Mouse (Mus musculus): ENCODE results near the gene Trim17.

The Trim17 gene

DNA sequence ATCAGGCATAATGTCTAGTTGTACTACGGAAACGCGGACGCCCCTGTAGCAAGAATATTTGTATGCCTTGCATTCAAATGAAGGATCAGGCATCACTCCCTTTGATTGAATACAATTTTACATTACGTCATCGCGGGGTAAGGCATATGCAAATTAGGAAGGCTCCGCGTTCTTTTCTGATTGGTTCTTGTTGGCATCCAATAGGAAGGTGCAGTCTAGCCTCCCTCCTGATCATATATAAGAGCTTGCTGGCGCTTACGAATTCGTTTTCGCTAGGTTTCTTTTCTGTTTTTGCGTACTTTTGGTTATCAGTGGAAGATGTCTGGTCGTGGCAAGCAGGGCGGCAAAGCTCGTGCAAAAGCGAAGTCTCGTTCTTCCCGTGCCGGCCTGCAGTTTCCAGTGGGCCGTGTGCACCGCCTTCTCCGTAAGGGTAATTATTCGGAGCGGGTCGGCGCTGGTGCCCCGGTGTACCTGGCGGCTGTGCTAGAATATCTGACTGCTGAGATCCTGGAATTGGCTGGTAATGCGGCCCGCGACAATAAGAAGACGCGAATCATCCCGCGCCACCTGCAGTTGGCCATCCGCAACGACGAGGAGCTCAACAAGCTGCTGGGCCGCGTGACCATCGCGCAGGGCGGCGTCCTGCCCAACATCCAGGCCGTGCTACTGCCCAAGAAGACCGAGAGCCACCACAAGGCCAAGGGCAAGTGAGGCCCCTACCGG, at the start of gene Trim17, which contains the start of gene Hist3h2a:
Gene Trim17 (plus strand): TSS at position 266 of the 723 bp plus-strand sequence.
Gene Hist3h2a (plus strand): TSS at position 266 of the 723 bp plus-strand sequence.
- peak; percentile 40 for DNase-seq (ENCODE audit: low spot score)

DNA sequence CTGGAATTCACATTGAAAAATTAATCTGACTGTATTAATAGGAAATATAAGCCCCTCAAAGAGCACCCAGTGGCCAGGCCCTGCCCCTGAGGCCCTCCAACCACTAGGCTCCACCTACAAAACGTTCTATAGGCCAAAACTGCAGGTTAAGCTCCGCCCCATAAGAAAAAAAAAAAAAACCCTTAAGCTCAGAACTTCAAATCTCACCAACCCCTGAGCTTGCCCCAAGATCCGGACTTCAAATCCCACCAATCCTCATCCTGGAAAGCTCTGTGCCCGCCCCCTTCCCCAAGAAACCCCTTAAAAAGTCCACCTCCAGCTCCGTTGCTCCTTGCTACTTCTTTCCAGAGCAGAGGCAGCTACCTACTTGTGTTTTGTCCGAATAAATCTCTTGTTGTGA, 49.6 kb upstream of the Trim17 start:
- no peak for DNase-seq (ENCODE audit: low spot score)

DNA sequence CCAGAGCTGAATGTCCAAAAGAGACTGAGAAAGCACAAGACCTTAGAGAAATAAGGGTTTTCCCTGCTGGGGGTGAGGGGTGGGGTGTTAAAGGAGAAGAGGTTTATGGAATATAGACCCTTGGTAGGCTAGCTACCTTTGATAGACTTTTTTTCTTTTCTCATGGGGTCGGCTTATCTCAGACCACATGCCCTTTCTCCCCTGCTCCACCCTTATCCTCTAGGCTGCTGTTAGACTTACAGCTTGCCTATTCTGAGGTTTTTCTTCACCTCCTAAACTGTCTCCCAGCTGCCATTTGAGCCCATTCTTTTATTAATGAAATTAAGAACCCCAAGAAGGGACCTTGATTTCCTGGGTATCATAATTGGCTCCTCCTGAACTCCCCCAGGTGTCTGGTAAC, 40.7 kb upstream of the Trim17 start:
- DNase-seq (ENCODE audit: low spot score), result no peak

DNA sequence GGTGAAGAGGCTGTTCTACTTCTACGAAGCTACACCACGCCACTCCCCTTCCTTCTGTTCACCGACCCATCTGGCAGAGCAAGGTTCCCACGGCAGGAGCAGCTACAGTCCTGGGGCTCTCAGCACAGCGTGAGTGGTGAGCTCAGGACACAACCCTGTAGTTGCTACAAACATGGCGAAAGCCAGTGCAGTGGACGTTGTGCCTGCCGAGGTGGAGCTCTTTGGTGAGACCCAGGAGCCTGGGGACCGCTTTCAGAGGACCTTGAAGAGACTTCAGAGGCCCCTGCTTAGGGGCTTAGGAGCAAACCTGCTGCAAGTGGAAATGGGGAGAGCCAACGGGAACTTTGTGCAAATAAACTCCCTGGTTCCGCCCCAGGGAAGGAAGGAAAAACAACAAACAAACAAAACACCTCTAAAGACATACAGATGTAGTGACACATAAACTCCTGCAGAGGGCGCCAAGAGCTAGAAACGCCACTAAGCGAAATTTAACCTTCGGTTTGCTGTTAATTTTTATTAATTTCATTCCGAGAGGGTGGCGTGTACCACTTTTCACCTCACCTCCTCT, 39.9 kb upstream of the Trim17 start:
- DNase-seq (ENCODE audit: low spot score), result no peak

DNA sequence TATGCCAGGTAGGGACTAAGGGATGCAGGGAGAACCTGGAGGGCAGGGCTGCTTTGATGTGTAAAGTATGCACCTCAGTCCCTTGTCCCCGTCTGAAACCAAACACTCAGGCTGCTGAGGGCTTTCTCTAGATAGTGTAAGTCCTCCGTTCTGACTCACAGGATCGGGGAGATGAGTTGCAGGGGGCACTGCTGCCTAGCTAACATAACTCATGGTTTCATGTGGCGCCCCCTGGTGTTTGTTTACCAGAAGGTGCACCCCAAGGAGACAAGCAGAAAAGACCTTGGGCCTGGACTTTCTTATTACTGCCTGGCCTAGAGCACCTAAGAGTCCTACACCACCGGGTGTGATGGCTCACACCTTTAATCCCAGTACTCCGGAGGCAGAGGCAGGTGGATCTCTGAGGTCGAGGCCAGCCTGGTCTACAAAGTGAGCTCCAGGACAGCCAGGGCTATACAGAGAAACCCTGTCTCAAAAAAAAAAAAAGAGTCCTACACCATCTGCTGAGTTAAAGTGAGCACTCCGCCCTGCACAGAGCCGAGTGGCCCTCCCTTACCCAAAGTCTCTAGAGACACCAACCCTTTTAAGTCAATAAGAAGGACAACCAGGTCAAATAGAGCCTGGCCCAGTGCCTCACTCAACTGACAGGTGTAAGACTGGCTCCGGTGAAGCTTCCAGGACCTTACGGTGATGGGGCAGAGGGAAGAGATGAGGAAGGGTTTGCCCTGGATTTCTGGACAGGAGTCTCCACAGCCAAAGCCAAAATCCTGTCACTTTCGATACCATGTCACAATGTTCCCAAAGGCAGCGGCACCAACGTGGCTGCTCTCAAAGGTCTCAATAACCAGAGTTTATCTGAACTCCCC, 37.4 kb upstream of the Trim17 start:
- DNase-seq (ENCODE audit: low spot score), result no peak

DNA sequence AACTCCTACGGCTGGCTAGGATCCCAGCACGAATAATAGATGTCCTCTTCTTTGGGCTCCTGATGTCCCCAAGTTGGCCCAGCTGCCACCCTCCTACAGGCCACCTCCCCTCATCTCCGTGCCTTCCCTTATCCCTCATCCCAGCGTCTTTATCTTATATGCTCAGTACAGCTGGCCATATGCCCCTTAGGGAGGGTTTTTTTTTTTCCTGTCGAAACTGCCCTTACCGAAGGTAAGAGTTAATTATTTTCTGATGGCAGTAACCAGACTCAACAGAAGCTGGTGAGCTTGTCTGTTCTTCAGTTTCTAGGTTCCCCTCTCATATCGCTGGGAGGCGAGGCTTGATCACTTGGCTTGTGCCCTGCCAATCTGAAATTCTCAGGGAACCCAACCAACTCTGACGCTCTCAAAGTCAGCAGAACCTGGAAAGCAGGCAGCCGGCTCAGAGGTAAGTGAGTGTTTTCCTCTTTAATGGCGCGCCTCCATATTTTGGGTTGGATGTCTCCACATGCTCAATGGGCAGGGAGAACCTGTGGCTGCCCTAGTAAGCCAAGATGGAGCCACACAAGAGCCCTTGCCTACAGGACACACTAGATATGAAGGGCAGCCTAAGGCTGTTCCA, 36.6 kb upstream of the Trim17 start, which contains the start of gene Btnl10:
Gene Btnl10 (plus strand): TSS at position 164 of the 622 bp plus-strand sequence.
- DNase-seq (ENCODE audit: low spot score), result no peak

DNA sequence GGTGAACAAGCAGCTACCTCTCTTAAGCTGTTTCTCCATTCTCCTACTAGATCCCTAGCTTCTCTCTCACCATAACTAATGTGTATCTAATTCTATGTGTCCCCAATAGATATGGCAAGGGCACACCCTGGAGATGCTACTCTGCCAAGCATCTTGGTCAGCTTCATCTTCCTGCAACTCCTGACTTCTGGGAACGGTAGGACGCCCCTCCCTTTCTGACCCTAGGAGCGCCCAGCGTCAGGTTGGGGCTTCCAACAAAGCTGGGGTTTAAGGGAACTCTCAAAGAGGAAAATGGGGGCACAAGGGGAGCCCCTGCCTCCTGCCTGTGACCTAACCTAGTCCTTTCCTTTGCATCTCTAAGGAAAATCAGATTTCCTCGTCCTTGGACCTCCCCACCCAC, 35.7 kb upstream of the Trim17 start:
- no peak for DNase-seq (ENCODE audit: low spot score)

DNA sequence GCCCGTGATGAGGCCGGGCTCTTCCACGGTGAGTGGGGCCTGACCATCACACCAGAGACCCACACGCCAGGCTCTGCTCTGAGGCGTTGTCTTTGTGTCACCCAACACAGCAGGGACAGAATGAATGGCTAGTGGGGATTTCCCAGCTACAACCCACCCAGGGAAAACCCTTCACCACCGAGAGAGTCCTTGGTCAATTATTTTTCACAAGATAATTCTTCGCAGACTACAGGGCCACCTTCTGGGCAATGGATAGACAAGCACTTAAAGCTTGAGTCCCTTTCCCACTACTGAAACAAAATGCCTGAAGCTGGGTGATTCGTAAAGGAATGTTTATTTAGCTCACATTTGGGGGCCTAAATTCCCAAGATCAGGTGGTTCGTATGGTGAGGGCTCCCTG, 32.1 kb upstream of the Trim17 start:
- no peak for DNase-seq (ENCODE audit: low spot score)

DNA sequence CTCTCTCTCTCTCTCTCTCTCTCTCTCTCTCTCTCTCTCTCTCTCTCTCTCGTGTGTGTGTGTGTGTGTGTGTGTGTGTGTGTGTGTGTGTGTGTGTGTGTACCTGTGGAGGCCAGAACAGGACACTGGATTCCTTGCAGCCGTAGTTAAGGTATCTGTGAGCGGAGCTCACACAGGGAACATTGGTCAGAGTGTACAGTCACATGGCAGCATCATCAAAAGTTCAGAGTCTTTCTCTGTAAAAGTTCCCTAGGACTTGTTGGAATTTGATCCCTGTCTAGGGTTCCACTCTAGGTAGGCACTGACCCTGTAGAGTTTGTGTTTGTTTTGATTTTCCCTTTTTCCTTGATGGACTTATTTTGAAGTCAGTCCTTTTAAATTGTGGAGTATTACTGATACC, 27.8 kb upstream of the Trim17 start:
- DNase-seq (ENCODE audit: low spot score), result no peak

DNA sequence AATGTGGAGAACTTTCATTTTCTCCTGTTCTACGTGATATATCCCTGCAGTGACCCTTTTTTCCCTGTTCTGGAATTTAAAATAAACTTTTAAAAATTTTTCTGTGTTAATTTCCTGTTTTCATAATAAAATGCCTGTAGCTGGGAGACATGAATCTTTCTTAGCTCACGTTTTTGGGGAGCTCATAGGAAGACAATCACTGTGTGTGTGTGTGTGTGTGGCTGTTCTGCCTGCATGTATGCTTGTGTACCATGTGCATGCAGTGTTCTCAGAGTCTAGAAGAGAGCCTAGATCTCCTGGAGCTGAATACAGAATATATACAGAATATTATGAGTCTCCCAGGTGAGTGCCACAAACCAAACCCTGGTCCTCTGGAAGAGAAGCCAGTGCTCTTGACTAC, 27.4 kb upstream of the Trim17 start:
- DNase-seq (ENCODE audit: low spot score), result no peak

DNA sequence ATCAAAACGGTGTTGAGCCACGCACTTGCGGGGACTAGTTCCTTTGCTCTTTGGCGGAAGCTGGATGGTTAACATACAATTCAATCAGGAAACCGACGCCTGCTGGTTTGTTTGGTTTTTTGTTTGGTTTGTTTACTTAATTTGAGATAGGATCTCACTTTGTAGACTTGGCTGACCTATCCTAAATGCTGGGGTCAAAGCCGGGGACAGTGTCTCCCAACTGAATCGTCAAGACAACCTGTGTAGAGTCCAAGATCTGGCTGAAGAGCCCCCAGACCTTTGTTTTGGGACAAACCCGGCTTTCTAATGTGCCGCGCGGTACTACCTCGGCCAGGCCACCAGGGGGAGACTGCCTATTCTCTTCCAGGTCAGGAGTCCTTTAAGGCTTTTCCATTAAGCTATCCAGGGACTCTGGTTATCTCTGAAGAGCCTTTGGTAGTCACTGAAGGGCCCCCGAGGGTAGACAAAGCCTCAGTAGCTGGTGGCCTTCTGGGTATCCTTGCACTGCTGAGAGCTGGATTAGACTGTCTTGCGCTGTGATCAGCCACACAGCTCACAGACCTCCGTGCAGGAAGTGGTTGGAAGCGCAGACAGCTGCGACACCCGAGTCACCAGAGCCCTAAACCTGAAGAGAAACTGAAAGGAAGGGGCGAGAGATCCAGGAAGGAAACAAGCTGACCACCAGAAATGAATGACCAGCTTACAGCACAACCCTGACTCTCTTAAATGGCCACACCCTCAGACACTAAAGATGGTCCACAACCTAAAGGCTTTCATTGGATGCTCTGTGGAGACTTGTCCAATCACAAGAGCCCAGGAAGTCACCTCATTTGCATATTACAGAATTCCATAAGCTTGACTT, 26.5 kb upstream of the Trim17 start:
- DNase-seq (ENCODE audit: low spot score), result no peak

DNA sequence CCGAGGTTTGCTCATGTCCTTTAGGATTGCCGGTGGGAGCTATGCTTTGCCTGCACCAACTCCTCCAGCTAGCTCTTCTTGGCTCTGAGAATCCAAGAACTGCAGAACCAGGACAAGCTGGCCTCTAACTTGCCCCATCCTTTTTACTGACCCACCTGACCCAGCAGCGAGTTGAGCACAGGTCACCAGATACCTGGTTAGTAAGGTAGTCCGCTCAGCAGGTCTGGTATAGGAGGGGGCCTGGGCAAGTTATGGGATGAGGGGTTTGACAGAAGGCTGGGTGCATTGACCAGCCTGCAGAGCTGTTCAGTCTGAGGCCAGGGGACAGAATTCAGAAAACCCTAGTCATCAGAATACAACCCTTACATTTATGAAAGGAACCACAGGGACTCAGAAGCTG, 25.4 kb upstream of the Trim17 start:
- no peak for DNase-seq (ENCODE audit: low spot score)

DNA sequence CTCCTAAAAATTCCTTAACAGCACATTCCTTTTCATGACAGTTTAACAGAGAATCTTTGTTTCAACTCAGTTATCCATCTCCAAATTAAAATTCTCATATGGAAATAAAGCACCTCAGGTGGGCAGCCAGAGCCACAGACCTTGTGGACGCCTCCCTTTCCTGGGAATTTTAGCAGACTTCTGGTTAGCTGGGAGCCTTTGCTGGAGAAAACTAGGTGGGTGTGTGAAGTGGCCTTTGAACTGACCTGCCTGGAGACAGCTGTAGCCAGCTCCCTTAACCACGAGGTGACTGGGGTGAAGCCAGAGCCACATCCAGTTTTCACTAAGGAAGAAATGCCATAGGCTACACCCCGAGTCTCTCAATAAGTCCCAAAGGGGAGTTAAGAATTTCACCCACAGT, 24.8 kb upstream of the Trim17 start:
- DNase-seq (ENCODE audit: low spot score), result no peak

DNA sequence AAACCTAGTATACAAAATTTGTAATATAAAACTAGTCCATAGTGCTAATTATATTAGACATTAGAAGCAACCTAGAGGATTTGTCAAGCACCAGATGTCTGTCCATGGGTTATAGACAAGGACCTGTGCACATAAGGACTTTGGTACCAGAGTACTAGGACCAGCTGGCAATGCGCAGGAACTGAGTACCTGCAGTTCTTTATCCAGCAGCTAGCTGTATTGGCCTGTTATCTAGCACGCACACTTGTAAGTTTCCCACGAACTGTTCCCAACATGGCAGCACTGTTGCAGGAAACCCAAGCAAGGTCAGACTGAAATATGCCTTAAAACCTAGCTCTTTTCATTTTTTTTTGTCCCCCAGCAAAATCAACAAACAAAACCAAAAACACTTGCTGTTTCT, 24.2 kb upstream of the Trim17 start:
- DNase-seq (ENCODE audit: low spot score), result no peak

DNA sequence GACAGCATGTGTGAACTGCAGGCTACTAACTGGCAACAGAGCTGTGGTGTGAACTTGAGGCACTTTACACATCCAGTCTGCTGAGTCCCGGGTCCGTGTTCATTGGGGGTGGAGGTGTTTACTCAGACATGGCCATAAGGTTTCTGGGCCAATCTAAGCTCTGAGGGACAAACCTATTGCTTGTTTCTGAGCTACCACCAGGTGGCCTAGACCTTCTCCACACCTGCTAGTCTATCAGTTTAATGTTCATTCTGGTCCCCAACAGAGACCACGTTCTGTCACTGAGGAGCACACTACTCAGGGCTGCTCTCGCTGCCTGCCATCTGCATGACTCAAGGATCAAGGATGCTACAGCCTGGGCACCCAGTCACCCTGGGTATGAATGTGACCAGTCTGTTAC, 22.9 kb upstream of the Trim17 start:
- DNase-seq (ENCODE audit: low spot score), result no peak

DNA sequence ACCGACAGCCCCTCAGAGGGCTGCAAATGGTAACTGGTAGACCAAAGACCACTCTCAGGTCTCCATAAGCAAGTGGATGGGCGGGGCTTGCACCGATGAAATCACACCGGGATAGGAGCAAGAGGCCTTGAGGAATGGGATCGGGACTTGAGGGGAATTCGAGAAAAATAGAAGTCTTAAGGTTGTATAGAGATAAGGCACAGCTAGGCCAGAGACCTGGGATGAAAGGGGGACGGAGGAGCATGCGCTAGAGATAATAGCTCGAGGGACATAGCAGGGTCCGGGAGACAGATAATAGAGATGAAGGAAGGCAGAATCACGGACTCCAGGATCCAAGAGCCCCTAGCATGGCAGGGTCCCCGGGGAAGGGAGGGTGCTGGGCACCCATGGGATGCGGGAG, 16.6 kb upstream of the Trim17 start:
- no peak for DNase-seq (ENCODE audit: low spot score)

DNA sequence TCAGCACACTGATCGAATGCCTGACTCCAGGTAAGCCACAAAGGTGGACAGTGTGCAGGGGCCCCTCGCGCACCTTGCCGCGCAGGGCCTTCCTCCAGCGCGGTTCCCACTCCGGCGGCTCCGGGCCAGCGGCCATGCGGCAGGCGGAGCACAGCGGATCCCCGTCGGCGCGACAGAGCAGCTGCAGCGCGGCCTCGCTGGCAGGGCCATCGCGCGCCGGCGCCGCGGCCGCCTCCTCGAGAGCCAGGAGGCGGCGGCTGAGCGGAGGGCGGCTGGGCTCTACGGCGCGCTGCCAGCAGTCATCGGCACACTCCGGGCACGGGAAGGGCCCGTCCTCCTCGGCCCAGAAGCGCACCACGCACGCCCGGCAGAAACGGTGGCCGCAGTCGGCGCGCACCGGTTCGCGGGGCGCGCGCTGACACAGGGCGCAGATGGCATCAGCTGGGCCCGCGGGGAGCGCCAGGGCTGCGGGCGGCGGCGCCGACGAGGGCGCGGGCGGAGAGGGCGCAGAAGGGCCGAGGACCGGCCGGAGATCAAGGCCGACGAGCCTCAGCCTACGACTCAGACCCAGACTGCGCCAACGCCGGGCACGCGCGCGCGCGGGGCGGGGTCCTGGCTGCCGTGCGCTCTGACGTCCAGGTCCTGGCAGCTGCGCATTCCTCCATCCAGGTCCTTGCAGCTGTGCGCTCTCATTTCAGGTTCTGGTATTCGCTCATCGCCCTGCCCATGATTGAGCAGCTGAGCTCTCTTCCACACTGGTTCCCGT, 16.0 kb upstream of the Trim17 start, which contains the start of gene Rnf187:
Gene Rnf187 (minus strand): TSS at position 595 of the 766 bp plus-strand sequence.
- peak; percentile 51 for DNase-seq (ENCODE audit: low spot score)

DNA sequence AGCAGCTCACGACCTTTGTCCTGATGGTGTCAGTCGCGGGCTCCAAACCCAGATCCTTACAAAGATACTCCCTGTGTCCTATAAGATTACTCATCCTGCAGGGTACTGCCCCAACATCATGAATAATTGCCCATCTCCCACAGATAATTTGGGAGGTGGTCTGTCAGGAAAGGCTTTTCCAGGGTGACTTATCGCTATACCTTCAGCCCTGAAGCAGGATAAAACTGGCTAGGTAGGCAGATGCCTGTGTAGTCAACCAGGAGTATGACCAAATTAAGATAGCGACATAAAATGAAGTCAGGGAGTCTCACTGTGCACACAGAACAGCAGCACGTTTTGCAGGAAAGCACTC, 15.4 kb upstream of the Trim17 start:
- DNase-seq (ENCODE audit: low spot score), result no peak

DNA sequence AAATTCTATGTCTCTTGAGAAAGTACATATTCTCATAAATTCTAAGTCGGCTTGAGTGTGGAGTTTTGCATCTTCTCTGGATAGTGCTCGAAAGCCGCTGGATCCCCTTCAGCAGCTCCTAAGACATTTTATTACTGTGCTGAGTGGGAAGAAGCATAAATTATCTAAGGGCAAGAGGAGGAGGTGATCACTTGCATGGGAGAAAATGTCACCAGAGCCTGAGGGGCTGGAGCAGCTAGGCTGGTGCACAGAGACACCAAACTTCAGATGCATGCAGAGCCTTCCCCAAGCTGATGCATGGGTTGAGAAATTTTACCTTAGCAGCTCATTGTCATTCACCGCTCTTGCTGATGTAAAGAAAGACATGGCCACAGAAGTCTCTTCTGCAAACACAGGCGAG, 10.3 kb upstream of the Trim17 start:
- DNase-seq (ENCODE audit: low spot score), result no peak

DNA sequence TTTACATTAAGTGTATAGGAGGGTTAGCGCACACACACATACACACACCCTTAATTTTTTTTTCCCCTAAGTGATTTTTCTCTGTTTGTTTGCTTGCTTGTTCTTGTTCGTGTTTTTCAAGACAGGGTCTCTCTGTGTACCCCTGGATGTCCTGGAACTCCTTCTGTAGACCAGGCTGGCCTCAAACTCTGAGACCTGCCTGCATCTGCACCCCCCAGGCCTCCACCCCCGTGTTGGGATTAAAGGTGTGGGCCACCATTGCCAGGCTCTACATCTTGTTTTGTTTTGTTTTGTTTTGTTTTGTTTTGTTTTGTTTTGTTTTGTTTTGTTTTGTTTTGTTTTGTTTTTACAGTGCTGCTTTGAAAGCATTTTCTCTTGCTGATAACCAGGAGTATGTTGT, 7.2 kb upstream of the Trim17 start:
- no peak for DNase-seq (ENCODE audit: low spot score)

All from urinary bladder, postnatal 10 days (tissue).